Mouse (Mus musculus): ENCODE measurements around the gene Gm21985. TPM values are rescaled to one million over a fixed set of nuclear protein-coding genes. Genes with fewer than 3 reads are reported as not detected.

The Gm21985 gene
- polyA plus RNA-seq, 1 experiment from 2014 or later: not detected

DNA sequence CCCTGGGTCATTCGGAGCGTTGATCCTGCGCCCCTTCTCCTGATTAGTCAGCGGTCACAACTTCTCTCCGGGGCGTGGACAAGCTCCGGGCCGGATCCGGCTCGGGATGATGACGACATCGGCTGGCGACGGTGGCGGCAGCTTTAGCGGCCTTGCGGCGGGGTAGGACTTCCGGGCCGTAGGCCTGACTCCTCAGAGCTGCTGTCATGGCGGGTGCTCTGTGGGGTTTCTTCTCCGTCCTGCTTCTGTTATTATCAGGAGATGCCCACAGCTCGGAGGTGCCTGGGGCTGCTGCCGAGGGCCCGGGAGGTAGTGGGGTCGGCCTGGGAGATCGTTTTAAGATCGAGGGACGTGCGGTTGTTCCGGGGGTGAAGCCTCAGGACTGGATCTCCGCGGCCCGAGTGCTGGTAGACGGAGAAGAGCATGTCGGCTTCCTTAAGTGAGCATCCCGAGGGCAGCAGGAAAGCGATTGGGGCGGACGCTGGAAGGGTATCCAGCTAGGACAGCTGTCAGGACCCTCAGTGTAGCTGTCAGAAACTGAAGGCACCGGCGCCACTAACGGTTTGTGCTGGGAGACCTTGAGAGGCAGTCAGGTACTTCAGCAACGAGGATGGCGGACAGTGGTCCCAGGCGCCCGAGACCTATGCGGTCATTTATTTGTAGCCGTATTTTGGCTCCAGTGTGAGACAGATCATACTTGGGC lies 188.9 kb downstream of the Gm21985 start, which contains the start of gene Emc7:
Gene Emc7, plus strand, starts transcription at position 136 of the 703 bp plus-strand sequence.
- H3K9me3 ChIP-seq: no peaks in the 10 kb centered on the region
- H3K36me3 ChIP-seq: no peaks in the 10 kb centered on the region
- no peaks in the 10 kb centered on the region for H3K27me3 ChIP-seq (replicated peaks)
- under 1% methylated on average over 49 of the region's 49 CpGs for WGBS
- H3K27ac ChIP-seq: peak within 1 kb of the TSS; percentile 58; the same call in 1 of the 2 replicates
- peak within 1 kb of the TSS; percentile 74 for H3K4me2 ChIP-seq
- ATAC-seq (ENCODE audit: insufficient read depth, low FRiP score, low read depth): peak; percentile 99
- H3K4me3 ChIP-seq (replicated peaks): peak within 1 kb of the TSS; percentile 90
- no peaks in the 10 kb centered on the region for H3K4me1 ChIP-seq
- H3K9ac ChIP-seq: peak within 1 kb of the TSS; percentile 87

Other genes starting within 250 kb of the Gm21985 start
- gene Olfr1311, start 241.9 kb upstream of the Gm21985 start, polyA plus RNA-seq (2015; fragmentation: Nextera tagmentation; extraction: Ambion mirVana): not detected in 2 replicates
- gene Olfr1312, start 216.1 kb upstream of the Gm21985 start, polyA plus RNA-seq (2015; fragmentation: Nextera tagmentation; extraction: Ambion mirVana): not detected in 2 replicates
- not detected in 2 replicates for gene Olfr1313, start 188.5 kb upstream of the Gm21985 start, polyA plus RNA-seq (2015; fragmentation: Nextera tagmentation; extraction: Ambion mirVana)
- gene Olfr1314, start 169.5 kb upstream of the Gm21985 start, polyA plus RNA-seq (2015; fragmentation: Nextera tagmentation; extraction: Ambion mirVana): not detected in 2 replicates
- gene Olfr1315-ps1, start 150.9 kb upstream of the Gm21985 start, polyA plus RNA-seq (2015; fragmentation: Nextera tagmentation; extraction: Ambion mirVana): not detected in 2 replicates
- gene Olfr1316, start 131.3 kb upstream of the Gm21985 start, polyA plus RNA-seq (2015; fragmentation: Nextera tagmentation; extraction: Ambion mirVana): not detected in 2 replicates
- not detected in 2 replicates for gene Olfr1317, start 126.0 kb upstream of the Gm21985 start, polyA plus RNA-seq (2015; fragmentation: Nextera tagmentation; extraction: Ambion mirVana)
- not detected in 2 replicates for gene Olfr1318, start 112.1 kb upstream of the Gm21985 start, polyA plus RNA-seq (2015; fragmentation: Nextera tagmentation; extraction: Ambion mirVana)
- 27.0 and 28.0 TPM in 2 replicates for gene Lpcat4, start 26.8 kb upstream of the Gm21985 start, polyA plus RNA-seq (2015; fragmentation: Nextera tagmentation; extraction: Ambion mirVana)
- 0.04 TPM in 1 of 2 replicates, not detected in the other for gene Nutm1, start 7.0 kb upstream of the Gm21985 start, polyA plus RNA-seq (2015; fragmentation: Nextera tagmentation; extraction: Ambion mirVana)
- gene Nop10, start 4.4 kb upstream of the Gm21985 start, polyA plus RNA-seq (2015; fragmentation: Nextera tagmentation; extraction: Ambion mirVana): 213 and 223 TPM in 2 replicates
- gene Slc12a6, start 489 bp upstream of the Gm21985 start, polyA plus RNA-seq (2015; fragmentation: Nextera tagmentation; extraction: Ambion mirVana): 10.5 and 11.8 TPM in 2 replicates
- 101 and 107 TPM in 2 replicates for gene Emc4, start 101.7 kb downstream of the Gm21985 start, polyA plus RNA-seq (2015; fragmentation: Nextera tagmentation; extraction: Ambion mirVana)
- 39.2 and 41.0 TPM in 2 replicates for gene Katnbl1, start 112.9 kb downstream of the Gm21985 start, polyA plus RNA-seq (2015; fragmentation: Nextera tagmentation; extraction: Ambion mirVana)
- 21.5 and 22.2 TPM in 2 replicates for gene Emc7, start 188.7 kb downstream of the Gm21985 start, polyA plus RNA-seq (2015; fragmentation: Nextera tagmentation; extraction: Ambion mirVana)
- gene Chrm5, start 214.5 kb downstream of the Gm21985 start, polyA plus RNA-seq (2015; fragmentation: Nextera tagmentation; extraction: Ambion mirVana): not detected in 2 replicates
- 8.0 and 8.1 TPM in 2 replicates for gene Aven, start 226.7 kb downstream of the Gm21985 start, polyA plus RNA-seq (2015; fragmentation: Nextera tagmentation; extraction: Ambion mirVana)

Data from stomach, embryonic 15.5 days (tissue).